Mouse (Mus musculus) gastrocnemius, postnatal 25 days (tissue): Measurements from ENCODE around the gene Zfp867. TPM values are rescaled to one million over a fixed set of nuclear protein-coding genes. Genes with fewer than 3 reads are reported as not detected.

Source experiments
- DNase-seq: peaks from one replicate; pipeline ENCODE4 v3.0.0; 2022
- total RNA-seq, 2 experiments: library from RNA; stranded (reverse); gene quantifications; 1 replicate in 1 of 2; 2 replicates in 1 of 2; pipeline ENCODE4 v1.2.3; 2021

The Zfp867 gene
- total RNA-seq, 2 experiments from 2014 or later: 2.3 to 2.6 TPM

GRCm38 (mm10) chr11:59458973-59459372 is 13.3 kb downstream of the Zfp867 start:
- peak; percentile 37 for DNase-seq

GRCm38 (mm10) chr11:59456891-59457290 is 15.4 kb downstream of the Zfp867 start:
- DNase-seq: no peak

GRCm38 (mm10) chr11:59456346-59456745 is 15.9 kb downstream of the Zfp867 start:
- DNase-seq: no peak

GRCm38 (mm10) chr11:59451086-59451485 is 21.2 kb downstream of the Zfp867 start, which contains the start of gene Snap47:
TSS of gene Snap47 (minus strand) at chr11:59451186.
- DNase-seq: no peak

- DNase-seq: peak; percentile 22
Measured at GRCm38 (mm10) chr11:59450230-59450771, 22.0 kb downstream of the Zfp867 start.

- peak; percentile 88 for DNase-seq
Measured at GRCm38 (mm10) chr11:59449741-59450229, 22.5 kb downstream of the Zfp867 start, which contains the start of gene Jmjd4. TSS of gene Jmjd4 (plus strand) at chr11:59450045.

- DNase-seq: no peak
Measured at GRCm38 (mm10) chr11:59443102-59443501, 29.2 kb downstream of the Zfp867 start.

GRCm38 (mm10) chr11:59437954-59438353 is 34.3 kb downstream of the Zfp867 start:
- DNase-seq: no peak

- DNase-seq: no peak
Measured at GRCm38 (mm10) chr11:59432261-59432660, 40.0 kb downstream of the Zfp867 start.

GRCm38 (mm10) chr11:59429959-59430358 is 42.3 kb downstream of the Zfp867 start:
- DNase-seq: no peak

- DNase-seq: peak; percentile 56
Measured at GRCm38 (mm10) chr11:59428057-59428660, 44.1 kb downstream of the Zfp867 start.

- no peak for DNase-seq
Measured at GRCm38 (mm10) chr11:59425671-59426101, 46.6 kb downstream of the Zfp867 start.

GRCm38 (mm10) chr11:59423010-59423588 is 49.2 kb downstream of the Zfp867 start:
- DNase-seq: no peak

- no peak for DNase-seq
Measured at GRCm38 (mm10) chr11:59421967-59422366, 50.3 kb downstream of the Zfp867 start.

GRCm38 (mm10) chr11:59421436-59421835 is 50.8 kb downstream of the Zfp867 start:
- DNase-seq: no peak

GRCm38 (mm10) chr11:59418708-59419107 is 53.6 kb downstream of the Zfp867 start:
- no peak for DNase-seq

GRCm38 (mm10) chr11:59412999-59413863 is 59.0 kb downstream of the Zfp867 start:
- no peak for DNase-seq

GRCm38 (mm10) chr11:59412058-59412457 is 60.2 kb downstream of the Zfp867 start:
- DNase-seq: no peak
